Mouse (Mus musculus) heart, embryonic 11.5 days (tissue): ENCODE results near the gene Vdac2. TPM values are rescaled to one million over a fixed set of nuclear protein-coding genes. Genes with fewer than 3 reads are reported as not detected.

Experiments used
- ATAC-seq: fragments of 200-750 bp; cut with Nextera tagmentation; replicated peaks from 2 replicates; pipeline ENCODE4 v1.8.0; 2017; ENCODE audit warnings: moderate library complexity; ENCODE audit not compliant: insufficient number of reproducible peaks, low FRiP score, low TSS enrichment
- H3K27ac ChIP-seq: fragments of 300-500 bp; sonication (generic); 2 replicates; pipeline ENCODE4 v1.5.1; 2014; ENCODE audit warnings: mild to moderate bottlenecking, low read depth, low read length
- H3K27me3 ChIP-seq: fragments of 300-500 bp; sonication (generic); 2 replicates; pipeline ENCODE4 v1.6.1; 2014; ENCODE audit warnings: mild to moderate bottlenecking, low read length, mixed read lengths; ENCODE audit not compliant: control insufficient read depth, insufficient read depth
- H3K36me3 ChIP-seq: fragments of 300-500 bp; sonication (generic); 2 replicates; pipeline ENCODE4 v1.6.1; 2014; ENCODE audit warnings: mild to moderate bottlenecking, low read length, moderate library complexity, mixed read lengths; ENCODE audit not compliant: control insufficient read depth, insufficient read depth
- H3K4me1 ChIP-seq: fragments of 300-500 bp; sonication (generic); 2 replicates; pipeline ENCODE4 v1.6.1; 2014; ENCODE audit warnings: low read length; ENCODE audit not compliant: control insufficient read depth, insufficient read depth
- H3K4me2 ChIP-seq: fragments of 300-500 bp; sonication (generic); 2 replicates; pipeline ENCODE4 v1.6.1; 2014; ENCODE audit warnings: mild to moderate bottlenecking, moderate library complexity
- H3K4me3 ChIP-seq: fragments of 300-500 bp; sonication (generic); 2 replicates; pipeline ENCODE4 v1.5.1; 2014; ENCODE audit warnings: low read depth, low read length
- H3K9ac ChIP-seq: fragments of 300-500 bp; sonication (generic); 2 replicates; pipeline ENCODE4 v1.6.1; 2014; ENCODE audit warnings: mild to moderate bottlenecking, low read depth, low read length, moderate library complexity
- H3K9me3 ChIP-seq: fragments of 300-500 bp; sonication (generic); replicated peaks from 2 replicates; pipeline ENCODE4 v1.6.1; 2016; ENCODE audit warnings: low read length; ENCODE audit not compliant: control insufficient read depth
- WGBS: fragments of 180-500 bp; shearing (Covaris S2); extraction: QIAGEN DNeasy Blood & Tissue Kit; methylation state at CpG from one replicate; pipeline ENCODE4 v1.1.7; 2014; ENCODE audit not compliant: insufficient replicate concordance; 5-methylcytosine and 5-hydroxymethylcytosine counted together
- polyA plus RNA-seq: library from polyadenylated mRNA; unstranded; fragments of >200 nt; fragmentation: Nextera tagmentation; extraction: Ambion mirVana; gene quantifications from 2 replicates; pipeline ENCODE4 v1.2.1, GENCODE M21; 2014

The Vdac2 gene
- polyA plus RNA-seq, 1 experiment from 2014 or later: 434 TPM

- ATAC-seq: no peak
- no peak overlapping the region for H3K4me2 ChIP-seq
- no peaks in the 10 kb centered on the region for H3K27me3 ChIP-seq
- WGBS: 74% methylated on average over 7 of the region's 7 CpGs
- no peak overlapping the region for H3K4me3 ChIP-seq
- H3K27ac ChIP-seq: no peak overlapping the region
- H3K36me3 ChIP-seq: no peaks in the 10 kb centered on the region
- no peaks in the 10 kb centered on the region for H3K9me3 ChIP-seq
- H3K9ac ChIP-seq: no peak overlapping the region
- H3K4me1 ChIP-seq: no peaks in the 10 kb centered on the region
These were observed 23.4 kb upstream of the Vdac2 start for GRCm38 (mm10) chr14:21801624-21802023.

- 93% methylated on average over 6 of the region's 6 CpGs for WGBS
- no peak overlapping the region for H3K27ac ChIP-seq
- no peaks in the 10 kb centered on the region for H3K4me1 ChIP-seq
- no peaks in the 10 kb centered on the region for H3K36me3 ChIP-seq
- no peak overlapping the region for H3K9ac ChIP-seq
- H3K27me3 ChIP-seq: no peaks in the 10 kb centered on the region
- no peak overlapping the region for H3K4me2 ChIP-seq
- H3K4me3 ChIP-seq: no peak overlapping the region
- no peak for ATAC-seq
- no peaks in the 10 kb centered on the region for H3K9me3 ChIP-seq
These were observed 22.4 kb upstream of the Vdac2 start for GRCm38 (mm10) chr14:21802543-21803206.

GRCm38 (mm10) chr14:21806203-21806602 is 18.8 kb upstream of the Vdac2 start:
- no peaks in the 10 kb centered on the region for H3K4me1 ChIP-seq
- no peak overlapping the region for H3K27ac ChIP-seq
- H3K27me3 ChIP-seq: no peaks in the 10 kb centered on the region
- no peaks in the 10 kb centered on the region for H3K36me3 ChIP-seq
- H3K9ac ChIP-seq: no peak overlapping the region
- WGBS: 88% methylated on average over 2 of the region's 2 CpGs
- H3K9me3 ChIP-seq: no peaks in the 10 kb centered on the region
- no peak for ATAC-seq
- no peak overlapping the region for H3K4me2 ChIP-seq
- H3K4me3 ChIP-seq: no peak overlapping the region

GRCm38 (mm10) chr14:21806631-21807160 is 18.3 kb upstream of the Vdac2 start:
- Histone ChIP-seq H3K4me2 (no peak overlapping the region), H3K27ac (no peak overlapping the region), H3K4me3 (no peak overlapping the region), H3K4me1 (peaks cover 4% of the 10 kb centered on the region; the same call in 1 of the 2 replicates), H3K9me3 (no peaks in the 10 kb centered on the region), H3K27me3 (no peaks in the 10 kb centered on the region), H3K36me3 (no peaks in the 10 kb centered on the region), H3K9ac (no peak overlapping the region)
- 59% methylated on average over 3 of the region's 3 CpGs for WGBS
- no peak for ATAC-seq

- peaks cover 6% of the 10 kb centered on the region; the same call in 1 of the 2 replicates for H3K4me1 ChIP-seq
- H3K27ac ChIP-seq: no peak overlapping the region
- no peak overlapping the region for H3K9ac ChIP-seq
- WGBS: 73% methylated on average over 8 of the region's 8 CpGs
- H3K9me3 ChIP-seq: no peaks in the 10 kb centered on the region
- no peak overlapping the region for H3K4me3 ChIP-seq
- no peak overlapping the region for H3K4me2 ChIP-seq
- H3K27me3 ChIP-seq: no peaks in the 10 kb centered on the region
- no peaks in the 10 kb centered on the region for H3K36me3 ChIP-seq
- ATAC-seq: no peak
These were observed 16.7 kb upstream of the Vdac2 start for GRCm38 (mm10) chr14:21808208-21808922.

GRCm38 (mm10) chr14:21809418-21809817 is 15.6 kb upstream of the Vdac2 start:
- Histone ChIP-seq H3K4me2 (no peak overlapping the region), H3K4me3 (no peak overlapping the region), H3K27me3 (no peaks in the 10 kb centered on the region), H3K27ac (no peak overlapping the region), H3K9ac (no peak overlapping the region), H3K36me3 (no peaks in the 10 kb centered on the region), H3K4me1 (peaks cover 11% of the 10 kb centered on the region; the same call in 1 of the 2 replicates), H3K9me3 (no peaks in the 10 kb centered on the region)
- WGBS: 88% methylated on average over 2 of the region's 2 CpGs
- ATAC-seq: no peak

GRCm38 (mm10) chr14:21811301-21811700 is 13.7 kb upstream of the Vdac2 start:
- no peak overlapping the region for H3K27ac ChIP-seq
- H3K9ac ChIP-seq: no peak overlapping the region
- no peak overlapping the region for H3K4me2 ChIP-seq
- no peak for ATAC-seq
- H3K4me1 ChIP-seq: peaks cover 13% of the 10 kb centered on the region; the same call in 1 of the 2 replicates
- 73% methylated on average over 4 of the region's 4 CpGs for WGBS
- no peak overlapping the region for H3K4me3 ChIP-seq
- H3K9me3 ChIP-seq: no peaks in the 10 kb centered on the region
- no peaks in the 10 kb centered on the region for H3K36me3 ChIP-seq
- no peaks in the 10 kb centered on the region for H3K27me3 ChIP-seq

GRCm38 (mm10) chr14:21811744-21812393 is 13.2 kb upstream of the Vdac2 start:
- Histone ChIP-seq H3K4me3 (no peak overlapping the region), H3K27ac (no peak overlapping the region), H3K9me3 (no peaks in the 10 kb centered on the region), H3K9ac (no peak overlapping the region), H3K27me3 (no peaks in the 10 kb centered on the region), H3K36me3 (no peaks in the 10 kb centered on the region), H3K4me1 (peaks cover 13% of the 10 kb centered on the region; the same call in 1 of the 2 replicates), H3K4me2 (no peak overlapping the region)
- WGBS: 65% methylated on average over 10 of the region's 10 CpGs
- no peak for ATAC-seq
